Mouse (Mus musculus) lung, embryonic 16.5 days (tissue): Measurements from ENCODE around the gene Tcte1. TPM values are rescaled to one million over a fixed set of nuclear protein-coding genes. Genes with fewer than 3 reads are reported as not detected.

Experiments
- ATAC-seq: fragments of 200-750 bp; cut with Nextera tagmentation; 2 replicates; pipeline ENCODE4 v1.8.0; 2017; ENCODE audit warnings: low read depth, mild to moderate bottlenecking, moderate library complexity
- H3K27ac ChIP-seq: fragments of 300-500 bp; sonication (generic); 2 replicates; pipeline ENCODE4 v1.5.1; 2014; ENCODE audit warnings: mild to moderate bottlenecking, control low read depth, low read length
- H3K27me3 ChIP-seq: fragments of 300-500 bp; sonication (generic); 2 replicates; pipeline ENCODE4 v1.6.1; 2014; ENCODE audit warnings: low read depth, low read length, mixed read lengths; ENCODE audit not compliant: control insufficient read depth, insufficient read depth
- H3K36me3 ChIP-seq: fragments of 300-500 bp; sonication (generic); 2 replicates; pipeline ENCODE4 v1.6.1; 2014; ENCODE audit warnings: low read length; ENCODE audit not compliant: control insufficient read depth, insufficient read depth
- H3K4me1 ChIP-seq: fragments of 300-500 bp; sonication (generic); replicated peaks from 2 replicates; pipeline ENCODE4 v1.6.1; 2014; ENCODE audit warnings: low read length, mixed read lengths; ENCODE audit not compliant: control insufficient read depth, insufficient read depth
- H3K4me2 ChIP-seq: fragments of 300-500 bp; sonication (generic); 2 replicates; pipeline ENCODE4 v1.6.1; 2014; ENCODE audit warnings: low read depth, low read length, control low read depth
- H3K4me3 ChIP-seq: fragments of 300-500 bp; sonication (generic); 2 replicates; pipeline ENCODE4 v1.5.1; 2014; ENCODE audit warnings: mild to moderate bottlenecking, low read length, control low read depth
- H3K9ac ChIP-seq: fragments of 300-500 bp; sonication (generic); 2 replicates; pipeline ENCODE4 v1.6.1; 2014; ENCODE audit warnings: low read length, control low read depth
- H3K9me3 ChIP-seq: fragments of 300-500 bp; sonication (generic); 2 replicates; pipeline ENCODE4 v1.6.1; 2016; ENCODE audit warnings: low read length; ENCODE audit not compliant: control insufficient read depth
- WGBS: fragments of 180-500 bp; shearing (Covaris S2); extraction: QIAGEN DNeasy Blood & Tissue Kit; methylation state at CpG from one replicate; pipeline ENCODE4 v1.1.7; 2014; 5-methylcytosine and 5-hydroxymethylcytosine counted together
- polyA plus RNA-seq: library from polyadenylated mRNA; unstranded; fragments of >200 nt; fragmentation: Nextera tagmentation; extraction: Ambion mirVana; gene quantifications from 2 replicates; pipeline ENCODE4 v1.2.1, GENCODE M21; 2015

Tcte1 gene
- polyA plus RNA-seq, 1 experiment from 2014 or later: 1.7 TPM

DNA sequence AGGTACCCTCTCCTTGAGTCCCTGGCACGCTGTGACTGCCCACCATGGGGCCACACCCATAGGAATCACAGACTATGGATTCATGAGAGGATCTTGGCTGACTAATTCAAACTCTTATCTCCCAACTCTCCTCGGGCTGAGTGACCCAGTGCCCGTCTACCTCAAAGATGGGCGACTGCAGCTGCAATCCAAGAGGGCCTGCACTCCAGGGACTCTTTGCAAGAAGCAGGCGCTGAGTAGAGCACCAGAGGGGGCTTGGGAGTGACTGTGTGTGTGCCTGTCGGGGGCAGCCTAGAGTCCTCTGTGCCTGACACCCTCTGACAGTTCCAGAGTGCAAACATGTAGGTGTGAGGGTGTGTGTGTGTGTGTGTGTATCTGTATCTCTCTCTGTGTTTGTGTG is 18.9 kb downstream of the Tcte1 start:
- Histone ChIP-seq H3K4me3 (no peak overlapping the region), H3K27ac (no peak overlapping the region), H3K9ac (no peak overlapping the region), H3K4me2 (no peak overlapping the region), H3K27me3 (peaks cover 45% of the 10 kb centered on the region), H3K36me3 (no peaks in the 10 kb centered on the region), H3K9me3 (no peaks in the 10 kb centered on the region), H3K4me1 (peaks cover 10% of the 10 kb centered on the region)
- no peak for ATAC-seq
- 12% methylated on average over 6 of the region's 6 CpGs for WGBS

DNA sequence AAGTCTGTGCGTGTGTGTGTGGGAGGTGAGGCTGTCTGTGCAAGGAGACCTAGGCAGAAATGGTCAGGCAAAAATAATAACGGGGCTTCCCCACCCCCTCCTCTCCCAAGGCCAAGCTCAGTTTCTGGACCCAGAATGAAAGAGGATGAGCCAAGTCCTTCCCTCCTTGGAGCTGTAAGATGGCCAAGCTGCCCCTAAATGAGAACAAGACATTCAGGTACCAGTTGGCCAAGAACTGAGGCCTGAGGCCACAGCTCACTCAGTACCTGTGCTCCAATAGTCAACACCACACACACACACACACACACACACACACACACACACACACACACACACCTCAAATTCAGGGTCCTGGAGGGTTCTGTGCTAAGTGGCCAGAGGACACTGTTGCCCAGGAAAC is 19.5 kb downstream of the Tcte1 start:
- WGBS: 69% methylated on average over 2 of the region's 2 CpGs
- Histone ChIP-seq H3K27ac (no peak overlapping the region), H3K9ac (no peak overlapping the region), H3K36me3 (no peaks in the 10 kb centered on the region), H3K4me3 (no peak overlapping the region), H3K27me3 (peaks cover 50% of the 10 kb centered on the region), H3K4me1 (peaks cover 10% of the 10 kb centered on the region), H3K9me3 (no peaks in the 10 kb centered on the region), H3K4me2 (no peak overlapping the region)
- no peak for ATAC-seq

DNA sequence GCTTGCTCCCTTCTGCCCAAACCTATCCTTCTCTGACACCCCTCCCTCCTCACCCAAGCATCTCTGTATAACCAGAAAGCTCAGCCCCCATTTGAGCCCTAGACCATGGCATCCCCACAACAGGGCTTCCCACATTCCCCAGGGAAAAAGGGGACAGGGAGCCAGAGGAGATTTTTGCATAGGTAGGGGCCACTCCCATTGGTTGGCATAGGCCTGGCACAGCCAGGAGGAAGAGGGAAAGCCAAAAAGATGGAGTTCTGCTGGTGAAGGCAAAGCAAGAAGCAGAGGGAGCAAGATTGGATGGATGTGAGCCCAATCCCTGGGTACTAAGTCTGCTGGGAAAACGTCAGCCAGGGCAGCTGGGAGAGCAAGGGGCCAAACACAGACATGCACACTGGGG is 19.9 kb downstream of the Tcte1 start:
- Histone ChIP-seq H3K27ac (no peak overlapping the region), H3K4me3 (no peak overlapping the region), H3K4me2 (no peak overlapping the region), H3K9me3 (no peaks in the 10 kb centered on the region), H3K9ac (no peak overlapping the region), H3K4me1 (peaks cover 10% of the 10 kb centered on the region), H3K36me3 (no peaks in the 10 kb centered on the region), H3K27me3 (peaks cover 54% of the 10 kb centered on the region)
- ATAC-seq: no peak
- WGBS: 50% methylated on average over 1 of the region's 1 CpGs

DNA sequence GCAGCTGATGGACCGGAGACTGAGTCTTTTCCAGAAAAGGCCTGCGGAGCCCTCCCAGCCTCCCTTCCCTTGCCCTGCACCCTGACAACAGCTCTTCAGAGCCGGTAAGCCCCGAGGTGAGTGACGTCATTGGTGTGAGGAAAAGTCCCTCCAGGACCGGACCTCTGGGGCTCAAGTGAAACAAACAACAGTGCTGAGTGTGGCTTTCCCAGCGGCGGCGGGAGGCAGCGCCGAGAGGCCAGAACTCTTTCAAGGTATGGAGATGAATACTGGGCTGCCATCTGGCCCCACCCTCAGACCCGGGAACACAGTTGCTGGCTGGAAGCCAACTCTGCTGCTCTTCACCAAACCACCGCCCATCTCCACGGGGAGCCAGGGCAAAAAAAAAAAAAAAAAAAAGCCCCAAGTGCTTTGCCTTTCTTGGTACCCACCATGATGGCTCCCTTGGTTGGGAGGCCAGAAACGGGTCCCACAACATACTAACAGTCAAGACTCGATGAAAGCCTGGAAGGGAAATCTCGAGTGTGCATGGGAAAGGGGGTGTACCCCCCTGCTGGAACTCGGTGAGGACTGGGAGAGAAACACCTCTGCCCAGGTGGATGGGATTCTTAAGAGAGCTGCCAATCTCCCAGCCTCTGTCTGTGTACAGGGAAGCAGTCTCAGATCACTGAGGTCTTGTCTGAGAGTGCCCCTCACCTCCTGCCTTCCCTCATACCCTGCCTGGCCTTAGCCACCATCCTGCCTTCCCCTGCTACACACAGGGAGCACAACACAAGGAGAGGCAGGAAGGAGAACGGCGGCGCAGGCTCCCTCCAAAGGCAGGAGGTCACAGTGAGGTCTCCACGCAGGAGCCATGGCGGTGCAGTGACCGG is 21.0 kb downstream of the Tcte1 start:
- Histone ChIP-seq H3K4me2 (peak overlapping the region; percentile 55; the same call in 1 of the 2 replicates), H3K4me1 (peaks cover 13% of the 10 kb centered on the region), H3K27me3 (peaks cover 63% of the 10 kb centered on the region), H3K4me3 (peak overlapping the region; percentile 39; the same call in 1 of the 2 replicates), H3K9ac (no peak overlapping the region), H3K27ac (no peak overlapping the region), H3K36me3 (no peaks in the 10 kb centered on the region), H3K9me3 (no peaks in the 10 kb centered on the region)
- no peak for ATAC-seq
- WGBS: 9% methylated on average over 24 of the region's 24 CpGs

DNA sequence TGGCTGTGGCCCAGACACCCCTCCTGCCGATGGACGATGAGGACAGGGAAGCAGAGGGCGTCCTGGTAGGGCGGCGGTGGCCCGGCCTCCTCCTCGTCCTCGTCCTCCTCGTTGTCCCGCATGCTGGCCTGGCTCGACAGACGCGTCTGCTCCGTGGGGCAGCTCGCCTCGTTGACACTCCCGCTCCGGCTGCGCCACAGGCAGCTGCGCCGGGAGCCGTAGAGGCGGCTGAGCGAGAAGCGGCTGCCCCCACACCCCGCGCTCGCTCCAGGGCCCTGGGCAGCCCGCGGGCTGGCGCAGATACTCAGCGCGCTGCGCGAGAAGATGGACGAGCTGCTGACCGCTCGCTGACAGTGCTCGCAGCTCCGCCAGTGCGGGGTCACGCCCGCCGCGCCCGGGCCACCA is 21.6 kb downstream of the Tcte1 start:
- Histone ChIP-seq H3K9me3 (no peaks in the 10 kb centered on the region), H3K4me2 (peak overlapping the region; percentile 55), H3K4me3 (peak overlapping the region; percentile 39), H3K27me3 (peaks cover 63% of the 10 kb centered on the region), H3K27ac (no peak overlapping the region), H3K4me1 (peaks cover 15% of the 10 kb centered on the region), H3K36me3 (no peaks in the 10 kb centered on the region), H3K9ac (no peak overlapping the region)
- WGBS: 5% methylated on average over 44 of the region's 46 CpGs
- ATAC-seq: no peak

DNA sequence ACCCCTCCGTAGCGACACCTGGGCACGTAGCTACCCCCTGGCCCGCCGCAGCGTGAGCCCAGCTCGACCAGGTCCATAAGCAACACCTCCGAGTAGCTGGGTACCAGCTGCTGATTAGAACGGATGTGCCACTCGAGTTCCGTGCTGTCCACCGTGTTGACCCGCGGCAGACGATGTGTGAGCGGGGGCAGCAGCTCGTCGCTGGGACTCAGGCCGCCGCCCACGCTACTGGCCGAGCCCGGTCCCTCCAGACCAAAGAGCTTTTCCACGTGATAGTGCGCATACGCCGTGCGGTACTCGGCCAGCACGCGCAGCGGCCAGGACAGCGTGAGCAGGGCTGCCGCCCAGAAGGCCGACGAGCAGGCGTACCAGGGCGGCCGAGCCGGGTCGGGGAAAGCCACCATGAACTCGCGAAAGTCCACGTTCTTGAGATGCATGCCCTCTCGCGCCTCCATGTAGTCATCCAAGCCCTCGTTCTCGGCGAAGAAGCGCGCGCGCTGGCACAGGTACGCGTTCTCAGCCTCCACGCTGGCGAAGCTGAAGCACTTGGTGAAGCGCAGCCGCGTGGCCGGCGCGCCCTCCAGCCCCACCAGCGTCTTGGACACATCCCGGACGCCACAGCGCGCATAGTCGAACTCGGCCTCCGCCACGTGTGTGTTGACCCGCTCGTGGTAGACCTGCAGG is 22.2 kb downstream of the Tcte1 start:
- Histone ChIP-seq H3K27me3 (peaks cover 65% of the 10 kb centered on the region), H3K4me3 (peak overlapping the region; percentile 39), H3K9ac (0 out of 2 replicates have a peak overlapping the region, but pooled peaks have one; percentile 16), H3K27ac (no peak overlapping the region), H3K4me2 (peak overlapping the region; percentile 55), H3K4me1 (peaks cover 20% of the 10 kb centered on the region), H3K9me3 (no peaks in the 10 kb centered on the region), H3K36me3 (no peaks in the 10 kb centered on the region)
- no peak for ATAC-seq
- 4% methylated on average over 74 of the region's 74 CpGs for WGBS

DNA sequence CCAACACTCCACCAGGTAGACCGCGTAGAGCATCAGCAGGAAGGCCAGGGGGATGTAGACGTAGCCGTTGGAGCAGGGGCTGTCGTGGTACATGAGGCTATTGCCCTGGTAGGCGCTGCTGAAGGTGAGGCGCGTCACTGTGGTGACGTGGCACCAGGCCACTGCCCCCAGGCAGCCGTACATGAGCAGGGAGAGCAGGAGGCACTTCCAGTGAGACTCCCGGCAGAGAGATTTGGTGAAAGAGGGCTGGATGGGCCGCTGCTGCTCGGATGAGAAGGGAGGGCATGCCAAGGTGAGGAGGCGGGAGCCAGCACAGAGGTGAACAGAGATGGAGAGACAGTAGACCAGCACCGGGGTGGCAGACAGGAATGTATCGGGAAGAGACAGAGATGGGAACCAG is 23.7 kb downstream of the Tcte1 start:
- Histone ChIP-seq H3K9ac (no peak overlapping the region), H3K9me3 (no peaks in the 10 kb centered on the region), H3K4me2 (no peak overlapping the region), H3K27me3 (peaks cover 68% of the 10 kb centered on the region), H3K27ac (no peak overlapping the region), H3K4me1 (peaks cover 23% of the 10 kb centered on the region), H3K4me3 (no peak overlapping the region), H3K36me3 (no peaks in the 10 kb centered on the region)
- 72% methylated on average over 16 of the region's 16 CpGs for WGBS
- no peak for ATAC-seq

DNA sequence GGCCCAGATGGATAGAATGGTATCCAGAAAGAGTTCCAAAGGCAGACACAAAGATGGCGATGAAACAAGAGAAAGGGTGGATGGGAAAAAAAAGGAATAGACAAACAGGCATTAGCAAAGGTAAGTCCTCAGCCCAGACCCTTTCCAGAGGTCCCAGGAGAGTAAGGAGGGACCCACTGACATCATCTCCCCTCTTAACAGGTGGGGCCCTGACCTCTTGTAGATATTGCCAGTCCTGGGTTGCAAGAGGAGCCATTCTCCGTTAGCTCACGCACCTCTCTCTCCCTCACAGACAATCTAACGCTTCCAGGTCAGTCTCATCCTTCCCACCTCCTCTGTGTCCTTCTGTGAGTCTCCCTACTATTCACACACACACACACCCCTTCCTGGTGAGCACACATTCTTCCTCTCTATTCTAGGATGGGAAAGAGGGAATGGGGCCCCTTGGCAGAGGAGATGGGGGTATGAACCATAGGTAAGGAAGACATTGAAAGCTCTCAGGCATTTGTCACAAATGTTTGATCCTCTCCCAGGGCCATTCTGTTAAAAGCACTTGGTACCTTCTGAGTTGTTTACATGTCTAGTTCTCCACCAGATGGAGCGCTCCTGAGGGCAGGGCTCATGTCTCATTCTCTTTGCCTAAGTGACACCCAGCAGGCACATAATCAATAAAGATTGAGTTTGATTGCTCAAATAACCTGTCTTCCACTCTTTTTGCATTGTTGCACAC is 24.4 kb downstream of the Tcte1 start:
- Histone ChIP-seq H3K4me3 (no peak overlapping the region), H3K27me3 (peaks cover 68% of the 10 kb centered on the region), H3K4me2 (no peak overlapping the region), H3K9ac (no peak overlapping the region), H3K9me3 (no peaks in the 10 kb centered on the region), H3K27ac (no peak overlapping the region), H3K36me3 (no peaks in the 10 kb centered on the region), H3K4me1 (peaks cover 23% of the 10 kb centered on the region)
- WGBS: 63% methylated on average over 5 of the region's 5 CpGs
- no peak for ATAC-seq
